Mouse (Mus musculus): ENCODE results near the gene Serinc3.

Gene Serinc3

GRCm38 (mm10) chr2:163593636-163594282 is 51.2 kb downstream of the Serinc3 start:
- DNase-seq (ENCODE audit: low read depth), result no peak

- peak; percentile 70 for DNase-seq (ENCODE audit: low read depth)
Observed at GRCm38 (mm10) chr2:163592084-163592483, 52.8 kb downstream of the Serinc3 start.

DNA sequence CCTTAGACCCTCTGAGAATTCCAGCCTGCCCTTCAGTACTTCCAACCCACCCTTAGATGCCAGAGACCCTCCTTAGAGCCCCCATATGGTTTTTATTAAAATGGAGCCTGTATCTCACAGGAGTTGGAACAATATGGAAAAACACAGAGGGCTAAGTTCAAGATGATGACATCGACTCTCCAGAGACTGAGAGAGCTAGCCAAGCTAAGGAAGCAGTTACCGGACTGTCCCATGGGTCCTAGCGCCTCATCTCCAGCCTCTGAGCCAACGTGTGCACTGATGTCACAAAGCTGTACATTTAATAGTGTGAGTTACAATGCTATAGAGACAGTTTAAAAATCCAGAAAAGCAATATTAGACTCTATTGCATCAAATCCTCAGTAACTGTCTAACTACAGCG is 53.9 kb downstream of the Serinc3 start:
- no peak for DNase-seq (ENCODE audit: low read depth)

DNA sequence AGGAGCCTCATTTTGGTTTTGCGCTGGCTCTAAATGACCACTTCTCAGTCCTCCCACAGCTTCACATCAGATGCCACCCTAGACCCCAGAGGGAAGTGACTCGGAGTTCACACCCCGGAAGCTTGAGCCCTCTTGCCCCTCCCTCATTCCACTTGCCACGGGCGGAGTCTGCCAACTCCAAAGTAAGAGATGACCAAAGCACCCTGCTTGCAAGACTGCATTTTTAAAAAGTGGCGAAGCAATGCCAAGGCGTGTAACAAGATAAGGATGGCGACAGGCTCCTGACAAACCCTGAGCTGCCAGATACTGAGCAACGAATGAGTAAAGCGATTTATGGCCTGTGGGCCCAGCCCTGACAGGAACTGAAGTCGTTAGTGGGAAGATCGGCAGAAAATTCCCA is 54.7 kb downstream of the Serinc3 start:
- DNase-seq (ENCODE audit: low read depth), result no peak

DNA sequence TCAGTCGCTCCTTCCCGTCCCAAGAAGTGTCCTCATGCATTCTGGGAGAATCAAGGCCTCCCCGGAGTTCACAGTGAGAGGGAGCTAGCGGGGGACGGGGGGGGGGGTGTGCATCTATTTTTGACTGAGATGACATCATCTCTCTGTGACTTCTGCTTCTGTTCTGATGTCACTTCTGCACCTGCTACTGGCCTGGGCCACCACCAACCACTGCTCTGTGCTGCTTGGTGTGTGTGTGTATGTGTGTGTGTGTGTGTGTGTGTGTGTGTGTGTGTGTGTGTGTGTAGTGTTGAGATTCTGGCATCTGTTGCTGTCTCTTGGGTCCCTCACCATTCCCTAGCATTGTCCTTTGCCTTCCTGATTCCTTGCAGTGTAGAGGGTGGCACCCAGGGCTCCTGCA is 57.4 kb downstream of the Serinc3 start:
- DNase-seq (ENCODE audit: low read depth), result no peak

DNA sequence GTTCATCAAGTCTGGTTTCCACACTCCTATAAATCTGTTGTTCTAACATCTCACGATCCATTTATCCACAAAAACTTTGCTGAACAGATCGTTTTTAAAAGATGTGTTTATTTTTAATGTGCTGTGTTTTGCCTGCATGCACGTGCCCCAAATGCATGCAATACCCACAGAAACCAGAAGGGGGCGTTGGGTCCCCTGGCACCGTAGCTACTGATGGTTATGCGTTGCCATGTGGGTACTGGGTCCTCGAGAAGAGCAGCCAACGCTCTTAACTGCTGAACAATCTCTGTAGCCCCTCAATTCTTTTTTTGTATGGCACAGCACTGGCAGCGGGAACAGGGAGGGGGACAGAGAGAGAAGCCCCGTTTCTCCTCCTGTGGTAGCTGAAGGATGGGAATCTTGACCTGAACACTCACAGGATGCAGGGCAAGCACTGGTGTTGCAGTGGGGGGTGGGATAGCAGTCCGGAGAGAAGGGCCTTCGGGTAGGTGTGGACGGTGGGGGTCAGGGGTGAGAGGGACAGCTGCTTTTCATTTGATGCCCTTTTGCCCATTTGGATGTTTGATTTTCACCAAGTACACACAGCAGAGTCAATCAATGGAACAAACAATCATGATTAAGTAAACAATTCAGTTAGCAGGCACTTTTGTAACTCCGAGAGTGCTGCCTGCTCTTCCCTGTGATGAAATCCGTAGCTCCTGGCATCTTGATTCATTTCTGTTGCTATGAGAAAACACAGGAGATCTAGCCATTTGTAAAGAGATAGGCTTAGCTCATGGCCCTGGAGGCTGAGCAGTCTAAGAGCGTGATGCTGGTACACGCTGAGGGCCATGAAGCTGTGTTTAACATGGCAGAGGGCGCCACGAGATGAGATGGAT is 58.3 kb downstream of the Serinc3 start:
- peak; percentile 78 for DNase-seq (ENCODE audit: low read depth)

DNA sequence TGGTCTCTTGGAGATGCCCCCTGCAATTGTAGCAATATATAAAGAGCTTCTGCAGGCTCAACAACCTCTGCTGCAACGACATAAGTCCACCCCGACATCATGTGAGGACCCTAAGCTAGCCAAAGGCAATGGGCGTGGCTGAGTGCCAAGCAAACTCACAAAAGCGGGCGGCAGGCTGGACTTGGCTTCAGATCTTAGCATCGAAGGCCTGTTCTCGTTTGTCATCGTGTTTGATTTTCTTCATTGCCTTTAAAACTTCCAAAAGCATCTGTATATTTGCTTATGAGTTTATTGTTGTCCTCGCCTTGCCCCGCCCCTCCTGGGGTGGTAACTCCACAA is 60.9 kb downstream of the Serinc3 start:
- DNase-seq (ENCODE audit: low read depth), result no peak

- DNase-seq (ENCODE audit: low read depth), result no peak
Observed at GRCm38 (mm10) chr2:163583226-163584087, 61.5 kb downstream of the Serinc3 start.

DNA sequence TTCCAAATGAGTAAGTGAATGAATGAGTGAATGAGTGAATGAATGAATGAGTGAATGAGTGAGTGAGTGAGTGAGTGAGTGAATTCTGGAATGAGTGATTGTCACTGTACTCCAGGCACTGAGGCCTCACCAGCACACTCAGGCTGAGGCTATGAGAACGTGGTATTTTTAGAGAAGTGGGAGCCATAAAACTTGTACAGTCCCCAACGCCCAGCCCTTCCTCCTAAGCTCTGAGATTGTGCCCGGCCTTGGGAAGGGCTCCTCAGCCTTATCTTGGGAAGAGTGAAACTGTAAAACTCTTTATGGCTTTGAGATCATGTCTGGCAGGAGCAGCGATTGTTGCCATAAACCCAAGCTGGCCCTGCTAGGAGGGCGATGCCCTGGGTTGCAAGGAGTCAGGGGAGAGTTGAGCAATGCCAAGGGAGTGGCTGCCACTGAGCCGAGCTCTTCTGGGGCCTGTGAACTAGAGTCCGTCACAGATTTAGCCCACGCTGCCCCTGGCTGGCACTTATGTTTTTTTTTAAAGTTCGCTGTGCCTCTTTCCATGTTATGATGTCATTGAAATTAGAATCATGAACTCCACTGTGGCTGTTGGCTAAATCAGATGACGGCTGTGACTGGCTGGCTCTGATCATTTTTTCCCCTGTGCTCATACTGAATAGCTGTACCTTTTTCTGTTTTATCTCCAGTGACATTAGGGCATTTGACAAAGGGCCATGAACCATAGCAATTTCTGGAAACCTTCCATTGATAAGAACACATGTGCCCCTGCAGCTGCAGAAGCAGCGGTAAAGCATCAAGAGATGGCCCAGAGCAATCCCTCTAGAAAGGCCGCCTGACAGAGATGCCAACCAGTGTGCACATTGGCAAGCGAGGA is 64.6 kb downstream of the Serinc3 start:
- DNase-seq (ENCODE audit: low read depth), result no peak

DNA sequence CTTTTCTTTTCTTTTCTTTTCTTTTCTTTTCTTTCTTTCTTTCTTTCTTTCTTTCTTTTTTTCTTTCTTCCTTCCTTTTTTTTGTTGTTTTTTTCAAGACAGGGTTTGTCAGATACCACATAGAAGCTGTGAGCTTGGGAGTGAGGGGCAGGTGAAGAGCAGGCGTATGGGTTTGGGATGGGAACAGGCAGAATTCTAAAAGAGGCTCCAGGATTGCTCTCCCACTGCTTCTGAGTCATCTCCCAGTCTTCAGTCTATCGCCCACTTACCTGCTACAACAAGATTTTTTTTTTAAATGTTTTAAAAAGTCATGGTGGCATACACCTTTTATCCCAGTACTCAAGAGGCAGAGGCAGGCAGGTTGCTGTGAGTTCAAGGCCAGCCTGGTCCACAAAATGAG is 66.9 kb downstream of the Serinc3 start:
- DNase-seq (ENCODE audit: low read depth), result no peak

- DNase-seq (ENCODE audit: low read depth), result no peak
Observed at GRCm38 (mm10) chr2:163575248-163575647, 69.7 kb downstream of the Serinc3 start.

GRCm38 (mm10) chr2:163574321-163574720 is 70.6 kb downstream of the Serinc3 start:
- no peak for DNase-seq (ENCODE audit: low read depth)

All from induced T-regulatory cell, adult 2 months (primary cell).